Mouse (Mus musculus): Measurements from ENCODE around the gene Acmsd. TPM values are rescaled to one million over a fixed set of nuclear protein-coding genes. Genes with fewer than 3 reads are reported as not detected.

The Acmsd gene
- 6.1 and 9.3 TPM in 2 replicates for polyA plus RNA-seq (2015; fragmentation: Nextera tagmentation; extraction: Ambion mirVana)

- DNase-seq (ENCODE audit: low spot score) (no peak), ATAC-seq (replicated peaks; ENCODE audit: low FRiP score, low read depth) (no peak)
- H3K9ac ChIP-seq (ENCODE audit: low read depth, low read length) = no peak within 1 kb of the TSS
- H3K27me3 ChIP-seq (ENCODE audit: insufficient read depth, low read length) = no peaks in the 10 kb centered on the region
- H3K4me1 ChIP-seq (replicated peaks; ENCODE audit: insufficient read depth, low read length) = no peaks in the 10 kb centered on the region
- no peak within 1 kb of the TSS for H3K27ac ChIP-seq
- no peaks in the 10 kb centered on the region for H3K36me3 ChIP-seq (ENCODE audit: insufficient read depth, low read length)
- no peak within 1 kb of the TSS for H3K4me2 ChIP-seq (ENCODE audit: low read length)
- H3K4me3 ChIP-seq (replicated peaks; ENCODE audit: low read depth, low read length) = no peak within 1 kb of the TSS
- 84% methylated on average over 4 of the region's 4 CpGs for WGBS
- no peak for TF ChIP-seq CTCF (IDR thresholded peaks at IDR 0.05; ENCODE audit: low read depth)
- no peaks in the 10 kb centered on the region for H3K9me3 ChIP-seq (replicated peaks; ENCODE audit: low read length)
Observed at GRCm38 (mm10) chr1:127729096-127729495, at the start of gene Acmsd. Gene Acmsd, plus strand, starts transcription at chr1:127729413.

DNA sequence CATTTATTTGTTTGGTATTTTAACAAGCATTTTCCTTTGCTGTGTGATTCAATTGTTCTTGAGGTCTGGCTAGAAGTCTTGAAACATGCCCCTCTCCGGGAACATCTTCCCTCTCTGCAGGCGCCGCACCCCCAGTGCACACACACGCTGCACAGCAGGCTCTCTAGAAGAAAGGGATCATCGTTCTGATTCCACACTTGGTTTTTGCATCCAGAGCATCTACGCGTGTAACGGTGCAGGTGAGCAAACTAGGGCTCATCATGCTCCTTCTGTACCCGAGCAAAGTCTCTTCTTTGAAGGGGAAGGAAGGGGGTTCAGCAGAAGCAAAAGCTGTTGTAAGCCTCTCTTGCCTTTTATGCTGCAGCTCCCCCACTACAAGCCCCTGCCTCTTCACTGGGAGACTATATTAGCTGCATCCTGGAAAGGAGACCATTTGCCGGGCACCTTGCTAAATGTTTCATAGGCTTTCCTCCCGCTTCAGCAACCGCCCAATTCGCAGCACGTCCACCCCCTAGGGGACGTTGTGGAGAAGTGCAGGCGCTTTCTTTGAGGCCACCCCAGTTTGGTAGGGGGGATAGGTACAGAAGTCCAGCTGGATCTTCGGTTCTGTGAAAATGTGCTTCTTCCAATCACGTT, 49.6 kb upstream of the Acmsd start, which contains the start of gene Tmem163:
TSS of gene Tmem163 (minus strand) at position 51 of the 636 bp plus-strand sequence.
- peak; percentile 68 for DNase-seq (ENCODE audit: low spot score)
- TF ChIP-seq CTCF (IDR thresholded peaks at IDR 0.05; ENCODE audit: low read depth) = peak; percentile 77

GRCm38 (mm10) chr1:127696533-127696932, 32.7 kb upstream of the Acmsd start:
- Histone ChIP-seq H3K4me3 (replicated peaks; ENCODE audit: low read depth, low read length) (no peak overlapping the region), H3K4me2 (ENCODE audit: low read length) (no peak overlapping the region), H3K4me1 (replicated peaks; ENCODE audit: insufficient read depth, low read length) (no peaks in the 10 kb centered on the region), H3K36me3 (ENCODE audit: insufficient read depth, low read length) (no peaks in the 10 kb centered on the region), H3K27ac (no peak overlapping the region), H3K9me3 (replicated peaks; ENCODE audit: low read length) (no peaks in the 10 kb centered on the region), H3K27me3 (ENCODE audit: insufficient read depth, low read length) (no peaks in the 10 kb centered on the region), H3K9ac (ENCODE audit: low read depth, low read length) (no peak overlapping the region)
- WGBS = 30% methylated on average over 2 of the region's 2 CpGs
- ATAC-seq (replicated peaks; ENCODE audit: low FRiP score, low read depth) (no peak), DNase-seq (ENCODE audit: low spot score) (peak; percentile 47)
- TF ChIP-seq CTCF (IDR thresholded peaks at IDR 0.05; ENCODE audit: low read depth) = peak; percentile 50

More for the DNA sequence above, 49.6 kb upstream of the Acmsd start, which contains the start of gene Tmem163:
- Histone ChIP-seq H3K4me1 (replicated peaks; ENCODE audit: insufficient read depth, low read length) (no peaks in the 10 kb centered on the region; the same call in 1 of the 2 replicates), H3K9ac (ENCODE audit: low read depth, low read length) (no peak within 1 kb of the TSS), H3K4me2 (ENCODE audit: low read length) (peak within 1 kb of the TSS; percentile 92; the same call in 1 of the 2 replicates), H3K9me3 (replicated peaks; ENCODE audit: low read length) (no peaks in the 10 kb centered on the region), H3K27me3 (ENCODE audit: insufficient read depth, low read length) (peaks cover 39% of the 10 kb centered on the region), H3K27ac (no peak within 1 kb of the TSS), H3K36me3 (ENCODE audit: insufficient read depth, low read length) (no peaks in the 10 kb centered on the region), H3K4me3 (replicated peaks; ENCODE audit: low read depth, low read length) (no peak within 1 kb of the TSS)
- no peak for ATAC-seq (replicated peaks; ENCODE audit: low FRiP score, low read depth)
- 16% methylated on average over 18 of the region's 18 CpGs for WGBS

- H3K4me2 ChIP-seq (ENCODE audit: low read length) = no peak overlapping the region
- no peaks in the 10 kb centered on the region for H3K27me3 ChIP-seq (ENCODE audit: insufficient read depth, low read length)
- H3K4me3 ChIP-seq (replicated peaks; ENCODE audit: low read depth, low read length) = no peak overlapping the region
- peak; percentile 3 for DNase-seq (ENCODE audit: low spot score)
- H3K27ac ChIP-seq = no peak overlapping the region
- WGBS = 82% methylated on average over 1 of the region's 1 CpGs
- no peak for ATAC-seq (replicated peaks; ENCODE audit: low FRiP score, low read depth)
- H3K36me3 ChIP-seq (ENCODE audit: insufficient read depth, low read length) = no peaks in the 10 kb centered on the region
- no peaks in the 10 kb centered on the region for H3K4me1 ChIP-seq (replicated peaks; ENCODE audit: insufficient read depth, low read length)
- peak; percentile 56 for TF ChIP-seq CTCF (IDR thresholded peaks at IDR 0.05; ENCODE audit: low read depth)
- no peak overlapping the region for H3K9ac ChIP-seq (ENCODE audit: low read depth, low read length)
- no peaks in the 10 kb centered on the region for H3K9me3 ChIP-seq (replicated peaks; ENCODE audit: low read length)
Observed at GRCm38 (mm10) chr1:127702187-127702586, 27.0 kb upstream of the Acmsd start.

DNA sequence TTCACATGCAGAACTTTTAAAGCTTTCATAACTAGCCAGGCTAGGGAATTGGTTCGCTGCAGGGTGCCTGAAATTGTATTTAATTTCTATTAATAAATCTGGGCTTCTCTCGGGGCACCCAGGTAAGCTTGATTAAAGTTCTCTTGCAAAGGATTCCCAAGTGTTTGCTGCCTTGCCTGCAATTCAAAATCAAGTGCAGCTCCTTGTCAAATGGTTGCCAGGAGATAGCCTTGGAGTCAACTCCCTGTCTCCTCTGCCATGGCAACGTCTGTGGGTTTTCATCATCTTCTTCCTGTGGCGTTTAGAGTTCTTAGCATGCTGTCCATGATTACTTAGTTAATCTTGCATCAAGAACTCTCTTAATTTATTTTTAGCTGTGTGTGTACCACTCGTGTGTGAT, 22.9 kb upstream of the Acmsd start:
- Histone ChIP-seq H3K9ac (ENCODE audit: low read depth, low read length) (no peak overlapping the region), H3K4me3 (replicated peaks; ENCODE audit: low read depth, low read length) (no peak overlapping the region), H3K36me3 (ENCODE audit: insufficient read depth, low read length) (no peaks in the 10 kb centered on the region), H3K27ac (no peak overlapping the region), H3K9me3 (replicated peaks; ENCODE audit: low read length) (no peaks in the 10 kb centered on the region), H3K4me1 (replicated peaks; ENCODE audit: insufficient read depth, low read length) (no peaks in the 10 kb centered on the region), H3K27me3 (ENCODE audit: insufficient read depth, low read length) (no peaks in the 10 kb centered on the region), H3K4me2 (ENCODE audit: low read length) (no peak overlapping the region)
- no peak for TF ChIP-seq CTCF (IDR thresholded peaks at IDR 0.05; ENCODE audit: low read depth)
- DNase-seq (ENCODE audit: low spot score) (no peak), ATAC-seq (replicated peaks; ENCODE audit: low FRiP score, low read depth) (no peak)
- WGBS = 79% methylated on average over 5 of the region's 5 CpGs

DNA sequence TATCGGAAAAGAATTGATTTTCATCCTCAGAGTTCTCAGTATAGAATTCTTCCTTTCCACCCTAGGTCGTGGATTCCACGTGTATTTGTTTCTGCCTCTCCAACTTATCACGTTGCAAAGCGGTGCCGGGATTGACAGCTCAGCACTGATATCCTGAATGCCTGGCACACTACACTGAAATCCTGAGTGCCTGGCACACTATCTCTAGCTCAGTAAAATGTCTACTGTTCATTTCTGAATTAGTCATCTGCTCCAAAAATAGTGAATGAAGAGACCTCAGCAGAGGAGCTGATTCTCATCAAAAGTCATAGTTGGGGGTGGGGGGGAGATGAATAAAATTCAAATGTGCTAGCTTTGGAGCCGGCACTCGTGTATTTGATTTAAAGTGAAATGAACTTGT, 12.8 kb upstream of the Acmsd start:
- H3K27ac ChIP-seq = no peak overlapping the region
- H3K4me1 ChIP-seq (replicated peaks; ENCODE audit: insufficient read depth, low read length) = no peaks in the 10 kb centered on the region
- no peak for DNase-seq (ENCODE audit: low spot score)
- H3K27me3 ChIP-seq (ENCODE audit: insufficient read depth, low read length) = no peaks in the 10 kb centered on the region
- H3K4me2 ChIP-seq (ENCODE audit: low read length) = no peak overlapping the region
- H3K4me3 ChIP-seq (replicated peaks; ENCODE audit: low read depth, low read length) = no peak overlapping the region
- no peaks in the 10 kb centered on the region for H3K9me3 ChIP-seq (replicated peaks; ENCODE audit: low read length)
- WGBS = 85% methylated on average over 8 of the region's 8 CpGs
- no peak for ATAC-seq (replicated peaks; ENCODE audit: low FRiP score, low read depth)
- no peak overlapping the region for H3K9ac ChIP-seq (ENCODE audit: low read depth, low read length)
- no peak for TF ChIP-seq CTCF (IDR thresholded peaks at IDR 0.05; ENCODE audit: low read depth)
- H3K36me3 ChIP-seq (ENCODE audit: insufficient read depth, low read length) = no peaks in the 10 kb centered on the region
